Mouse (Mus musculus): ENCODE measurements at regions not wholly inside any gene's neighbourhood (a gene's known extent, or its start where the extent isn't known, plus 50 kb on each side); places are given as distances from the start of the nearest gene placed in this dataset.

DNA sequence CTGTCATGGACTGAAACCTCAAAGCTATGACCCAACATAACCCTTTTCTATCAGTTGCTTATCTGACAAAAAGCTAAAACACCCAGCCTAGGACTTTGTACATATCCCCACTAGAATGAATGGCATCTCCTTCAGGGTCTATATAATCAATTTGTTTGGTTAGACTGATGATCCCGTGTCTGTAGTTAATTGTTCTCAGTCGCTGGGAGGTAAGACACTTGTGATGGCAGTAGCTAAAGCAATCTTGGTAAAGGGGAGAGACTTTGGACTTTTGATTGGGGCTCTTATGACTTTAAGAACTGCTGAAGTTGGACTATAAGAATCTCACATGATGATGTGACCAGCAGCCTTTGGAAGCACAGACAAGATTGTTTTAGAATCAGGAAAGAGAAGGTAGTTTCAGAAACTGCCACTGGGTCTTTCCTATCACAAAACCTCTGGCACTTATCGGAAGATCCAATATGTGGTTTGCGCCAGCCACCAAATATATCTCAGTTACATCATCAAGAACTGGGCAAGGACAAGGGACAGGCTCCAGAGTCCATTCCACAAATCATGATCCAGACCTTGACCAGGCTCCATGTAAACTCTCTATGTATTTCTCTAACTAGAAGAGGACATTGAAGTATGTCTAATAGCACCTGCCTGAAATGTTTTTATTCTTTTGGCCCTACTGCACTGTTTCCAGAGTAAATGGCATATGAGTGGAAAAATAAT, 183.1 kb downstream of the Sp3 start:
- TF ChIP-seq CTCF (IDR thresholded peaks at IDR 0.05) (no peak), POLR2A (IDR thresholded peaks at IDR 0.05; ENCODE audit: insufficient read depth, low read depth, low read length) (no peak), EP300 (IDR thresholded peaks at IDR 0.05; ENCODE audit: insufficient read depth, low read depth, low read length) (no peak)
